Mouse (Mus musculus) midbrain, embryonic 15.5 days (tissue): ENCODE measurements around the gene Ggact. TPM values are rescaled to one million over a fixed set of nuclear protein-coding genes. Genes with fewer than 3 reads are reported as not detected.
A peak's percentile ranks its signal among the peaks of the same experiment; 100 is the strongest.

Experiments used
- ATAC-seq: fragments of 200-750 bp; cut with Nextera tagmentation; replicated peaks from 2 replicates; pipeline ENCODE4 v1.8.0; 2017; ENCODE audit warnings: moderate TSS enrichment
- H3K27ac ChIP-seq: fragments of 300-500 bp; sonication (generic); 2 replicates; pipeline ENCODE4 v1.5.1; 2015; ENCODE audit warnings: mild to moderate bottlenecking, inconsistent platforms
- H3K27me3 ChIP-seq: fragments of 300-500 bp; sonication (generic); replicated peaks from 2 replicates; pipeline ENCODE4 v1.6.1; 2015; ENCODE audit warnings: inconsistent platforms
- H3K36me3 ChIP-seq: fragments of 300-500 bp; sonication (generic); replicated peaks from 2 replicates; pipeline ENCODE4 v1.6.1; 2015; ENCODE audit warnings: inconsistent platforms
- H3K4me1 ChIP-seq: fragments of 300-500 bp; sonication (generic); 2 replicates; pipeline ENCODE4 v1.6.1; 2015; ENCODE audit warnings: inconsistent platforms
- H3K4me2 ChIP-seq: fragments of 300-500 bp; sonication (generic); 2 replicates; pipeline ENCODE4 v1.6.1; 2015; ENCODE audit warnings: inconsistent platforms, mild to moderate bottlenecking, moderate library complexity
- H3K4me3 ChIP-seq: fragments of 300-500 bp; sonication (generic); 2 replicates; pipeline ENCODE4 v1.5.1; 2015; ENCODE audit warnings: mild to moderate bottlenecking, inconsistent platforms
- H3K9ac ChIP-seq: fragments of 300-500 bp; sonication (generic); 2 replicates; pipeline ENCODE4 v1.6.1; 2015; ENCODE audit warnings: mild to moderate bottlenecking, inconsistent platforms
- H3K9me3 ChIP-seq: fragments of 300-500 bp; sonication (generic); 2 replicates; pipeline ENCODE4 v1.6.1; 2016; ENCODE audit warnings: inconsistent platforms
- WGBS: fragments of 180-500 bp; shearing (Covaris S2); methylation state at CpG from one replicate; pipeline ENCODE4 v1.1.7; 2015; ENCODE audit warnings: mixed read lengths; 5-methylcytosine and 5-hydroxymethylcytosine counted together
- polyA plus RNA-seq: library from polyadenylated mRNA; unstranded; fragments of >200 nt; fragmentation: Nextera tagmentation; extraction: Ambion mirVana; gene quantifications from 2 replicates; pipeline ENCODE4 v1.2.1, GENCODE M21; 2015

Ggact gene
- polyA plus RNA-seq, 1 experiment from 2014 or later: 10.3 TPM

- no peak overlapping the region for H3K4me3 ChIP-seq
- no peak for ATAC-seq
Observed at GRCm38 (mm10) chr14:122898550-122898949, 15.0 kb downstream of the Ggact start.

GRCm38 (mm10) chr14:122896106-122896505 lies 17.5 kb downstream of the Ggact start:
- H3K27me3 ChIP-seq: no peaks in the 10 kb centered on the region
- ATAC-seq: no peak
- 100% methylated on average over 1 of the region's 1 CpGs for WGBS
- no peak overlapping the region for H3K4me3 ChIP-seq
- no peak overlapping the region for H3K9ac ChIP-seq
- H3K9me3 ChIP-seq: no peaks in the 10 kb centered on the region
- no peak overlapping the region for H3K27ac ChIP-seq
- H3K36me3 ChIP-seq: no peaks in the 10 kb centered on the region
- H3K4me1 ChIP-seq: no peaks in the 10 kb centered on the region
- H3K4me2 ChIP-seq: no peak overlapping the region

More at GRCm38 (mm10) chr14:122898550-122898949, 15.0 kb downstream of the Ggact start:
- Histone ChIP-seq H3K9me3 (no peaks in the 10 kb centered on the region), H3K4me1 (no peaks in the 10 kb centered on the region), H3K9ac (no peak overlapping the region), H3K36me3 (no peaks in the 10 kb centered on the region), H3K27me3 (no peaks in the 10 kb centered on the region), H3K4me2 (no peak overlapping the region), H3K27ac (no peak overlapping the region)

- H3K4me1 ChIP-seq: no peaks in the 10 kb centered on the region
- H3K4me2 ChIP-seq: no peak overlapping the region
- H3K9ac ChIP-seq: no peak overlapping the region
- no peaks in the 10 kb centered on the region for H3K36me3 ChIP-seq
- H3K27me3 ChIP-seq: no peaks in the 10 kb centered on the region
- ATAC-seq: no peak
- no peak overlapping the region for H3K4me3 ChIP-seq
- WGBS: 93% methylated on average over 12 of the region's 12 CpGs
- no peak overlapping the region for H3K27ac ChIP-seq
- H3K9me3 ChIP-seq: no peaks in the 10 kb centered on the region
Observed at GRCm38 (mm10) chr14:122891470-122891968, 22.0 kb downstream of the Ggact start.

GRCm38 (mm10) chr14:122888480-122888872 lies 25.1 kb downstream of the Ggact start:
- H3K9ac ChIP-seq: no peak overlapping the region
- H3K36me3 ChIP-seq: no peaks in the 10 kb centered on the region
- no peak overlapping the region for H3K4me3 ChIP-seq
- H3K27ac ChIP-seq: no peak overlapping the region
- no peak for ATAC-seq
- no peak overlapping the region for H3K4me2 ChIP-seq
- no peaks in the 10 kb centered on the region for H3K27me3 ChIP-seq
- 93% methylated on average over 1 of the region's 1 CpGs for WGBS
- no peaks in the 10 kb centered on the region for H3K9me3 ChIP-seq
- H3K4me1 ChIP-seq: peaks cover 7% of the 10 kb centered on the region

GRCm38 (mm10) chr14:122887702-122888479 lies 25.7 kb downstream of the Ggact start:
- no peaks in the 10 kb centered on the region for H3K9me3 ChIP-seq
- H3K4me1 ChIP-seq: peaks cover 13% of the 10 kb centered on the region
- no peak overlapping the region for H3K27ac ChIP-seq
- no peaks in the 10 kb centered on the region for H3K27me3 ChIP-seq
- no peak overlapping the region for H3K4me2 ChIP-seq
- no peaks in the 10 kb centered on the region for H3K36me3 ChIP-seq
- ATAC-seq: no peak
- no peak overlapping the region for H3K4me3 ChIP-seq
- 83% methylated on average over 3 of the region's 3 CpGs for WGBS
- no peak overlapping the region for H3K9ac ChIP-seq

- 93% methylated on average over 1 of the region's 1 CpGs for WGBS
- no peak overlapping the region for H3K27ac ChIP-seq
- H3K4me1 ChIP-seq: peaks cover 19% of the 10 kb centered on the region
- H3K36me3 ChIP-seq: no peaks in the 10 kb centered on the region
- H3K9me3 ChIP-seq: no peaks in the 10 kb centered on the region
- no peak overlapping the region for H3K4me3 ChIP-seq
- no peaks in the 10 kb centered on the region for H3K27me3 ChIP-seq
- no peak overlapping the region for H3K4me2 ChIP-seq
- ATAC-seq: no peak
- no peak overlapping the region for H3K9ac ChIP-seq
Observed at GRCm38 (mm10) chr14:122887278-122887677, 26.3 kb downstream of the Ggact start.

- Histone ChIP-seq H3K36me3 (no peaks in the 10 kb centered on the region), H3K9ac (no peak overlapping the region), H3K4me2 (no peak overlapping the region), H3K4me1 (peaks cover 26% of the 10 kb centered on the region), H3K4me3 (no peak overlapping the region), H3K27me3 (no peaks in the 10 kb centered on the region), H3K9me3 (no peaks in the 10 kb centered on the region), H3K27ac (no peak overlapping the region)
- no peak for ATAC-seq
- 93% methylated on average over 7 of the region's 7 CpGs for WGBS
Observed at GRCm38 (mm10) chr14:122885893-122886292, 27.7 kb downstream of the Ggact start.

GRCm38 (mm10) chr14:122883821-122884584 lies 29.6 kb downstream of the Ggact start:
- ATAC-seq: peak; percentile 50; the same call in 1 of the 2 replicates

GRCm38 (mm10) chr14:122883410-122883806 lies 30.1 kb downstream of the Ggact start:
- no peaks in the 10 kb centered on the region for H3K27me3 ChIP-seq
- no peak overlapping the region for H3K4me2 ChIP-seq
- H3K4me3 ChIP-seq: no peak overlapping the region
- ATAC-seq: peak; percentile 56
- H3K27ac ChIP-seq: peak overlapping the region; percentile 32; the same call in 1 of the 2 replicates
- H3K4me1 ChIP-seq: peaks cover 26% of the 10 kb centered on the region
- 35% methylated on average over 4 of the region's 4 CpGs for WGBS
- no peaks in the 10 kb centered on the region for H3K36me3 ChIP-seq
- H3K9ac ChIP-seq: no peak overlapping the region
- H3K9me3 ChIP-seq: no peaks in the 10 kb centered on the region

More at GRCm38 (mm10) chr14:122883821-122884584, 29.6 kb downstream of the Ggact start:
- no peaks in the 10 kb centered on the region for H3K27me3 ChIP-seq
- no peak overlapping the region for H3K27ac ChIP-seq
- H3K4me2 ChIP-seq: no peak overlapping the region
- WGBS: 35% methylated on average over 10 of the region's 10 CpGs
- H3K4me3 ChIP-seq: no peak overlapping the region
- no peaks in the 10 kb centered on the region for H3K36me3 ChIP-seq
- H3K9ac ChIP-seq: no peak overlapping the region
- peaks cover 26% of the 10 kb centered on the region for H3K4me1 ChIP-seq
- H3K9me3 ChIP-seq: no peaks in the 10 kb centered on the region

GRCm38 (mm10) chr14:122882795-122883409 lies 30.7 kb downstream of the Ggact start:
- Histone ChIP-seq H3K27me3 (no peaks in the 10 kb centered on the region), H3K36me3 (no peaks in the 10 kb centered on the region), H3K4me1 (peaks cover 26% of the 10 kb centered on the region), H3K9me3 (no peaks in the 10 kb centered on the region), H3K4me2 (no peak overlapping the region), H3K9ac (no peak overlapping the region), H3K27ac (peak overlapping the region; percentile 32; the same call in 1 of the 2 replicates), H3K4me3 (no peak overlapping the region)
- 53% methylated on average over 7 of the region's 7 CpGs for WGBS
- peak; percentile 46 for ATAC-seq

- ATAC-seq: peak; percentile 49
- Histone ChIP-seq H3K4me1 (peaks cover 26% of the 10 kb centered on the region), H3K9ac (no peak overlapping the region), H3K4me2 (no peak overlapping the region), H3K36me3 (no peaks in the 10 kb centered on the region), H3K4me3 (no peak overlapping the region), H3K9me3 (no peaks in the 10 kb centered on the region), H3K27ac (peak overlapping the region; percentile 32; the same call in 1 of the 2 replicates), H3K27me3 (no peaks in the 10 kb centered on the region)
- 36% methylated on average over 9 of the region's 9 CpGs for WGBS
Observed at GRCm38 (mm10) chr14:122882201-122882639, 31.3 kb downstream of the Ggact start.

- H3K27ac ChIP-seq: peak overlapping the region; percentile 32; the same call in 1 of the 2 replicates
- H3K4me3 ChIP-seq: no peak overlapping the region
- no peaks in the 10 kb centered on the region for H3K9me3 ChIP-seq
- WGBS: 59% methylated on average over 2 of the region's 2 CpGs
- H3K27me3 ChIP-seq: 0 out of 2 replicates have a peak, but pooled peaks cover 2% of the 10 kb centered on the region
- no peak for ATAC-seq
- H3K9ac ChIP-seq: no peak overlapping the region
- H3K4me2 ChIP-seq: no peak overlapping the region
- no peaks in the 10 kb centered on the region for H3K36me3 ChIP-seq
- H3K4me1 ChIP-seq: peaks cover 26% of the 10 kb centered on the region
Observed at GRCm38 (mm10) chr14:122881699-122882098, 31.9 kb downstream of the Ggact start.
